Mouse (Mus musculus): ENCODE measurements around the gene Gm4181. TPM values are rescaled to one million over a fixed set of nuclear protein-coding genes. Genes with fewer than 3 reads are reported as not detected.

Gm4181 gene
- not detected for polyA plus RNA-seq (2014; fragmentation: Illumina TruSeq; extraction: RNeasy Lipid Tissue Mini Kit (QIAGEN cat#74804); ENCODE audit: low replicate concordance)

GRCm38 (mm10) chr14:51635566-51635965, at the start of gene Gm4181:
Gm4181 (minus strand) TSS chr14:51635666.

GRCm38 (mm10) chr14:51611210-51611609, 24.3 kb downstream of the Gm4181 start, which contains the start of gene Gm17078:
Gm17078 (minus strand) TSS chr14:51611310.

GRCm38 (mm10) chr14:51592039-51592438, 43.4 kb downstream of the Gm4181 start, which contains the start of gene Gm17174:
Gm17174 (minus strand) TSS chr14:51592139.

Other genes starting within 250 kb of the Gm4181 start
- not detected for gene Vmn2r88, start 224.8 kb downstream of the Gm4181 start, polyA plus RNA-seq (2014; fragmentation: Illumina TruSeq; extraction: RNeasy Lipid Tissue Mini Kit (QIAGEN cat#74804); ENCODE audit: low replicate concordance)
- gene Vmn2r89, start 183.8 kb downstream of the Gm4181 start, polyA plus RNA-seq (2014; fragmentation: Illumina TruSeq; extraction: RNeasy Lipid Tissue Mini Kit (QIAGEN cat#74804); ENCODE audit: low replicate concordance) = not detected
- gene Gm5622, start 82.9 kb downstream of the Gm4181 start, polyA plus RNA-seq (2014; fragmentation: Illumina TruSeq; extraction: RNeasy Lipid Tissue Mini Kit (QIAGEN cat#74804); ENCODE audit: low replicate concordance) = not detected
- gene Gm17175, start 61.6 kb downstream of the Gm4181 start, polyA plus RNA-seq (2014; fragmentation: Illumina TruSeq; extraction: RNeasy Lipid Tissue Mini Kit (QIAGEN cat#74804); ENCODE audit: low replicate concordance) = not detected
- not detected for gene Gm17174, start 43.5 kb downstream of the Gm4181 start, polyA plus RNA-seq (2014; fragmentation: Illumina TruSeq; extraction: RNeasy Lipid Tissue Mini Kit (QIAGEN cat#74804); ENCODE audit: low replicate concordance)
- gene Gm17078, start 24.4 kb downstream of the Gm4181 start, polyA plus RNA-seq (2014; fragmentation: Illumina TruSeq; extraction: RNeasy Lipid Tissue Mini Kit (QIAGEN cat#74804); ENCODE audit: low replicate concordance) = not detected
- gene Gm17079, start 59.8 kb upstream of the Gm4181 start, polyA plus RNA-seq (2014; fragmentation: Illumina TruSeq; extraction: RNeasy Lipid Tissue Mini Kit (QIAGEN cat#74804); ENCODE audit: low replicate concordance) = not detected
- not detected for gene Gm5800, start 81.5 kb upstream of the Gm4181 start, polyA plus RNA-seq (2014; fragmentation: Illumina TruSeq; extraction: RNeasy Lipid Tissue Mini Kit (QIAGEN cat#74804); ENCODE audit: low replicate concordance)
- gene Ang4, start 137.9 kb upstream of the Gm4181 start, polyA plus RNA-seq (2014; fragmentation: Illumina TruSeq; extraction: RNeasy Lipid Tissue Mini Kit (QIAGEN cat#74804); ENCODE audit: low replicate concordance) = 125 TPM
- gene AY358078, start 164.4 kb upstream of the Gm4181 start, polyA plus RNA-seq (2014; fragmentation: Illumina TruSeq; extraction: RNeasy Lipid Tissue Mini Kit (QIAGEN cat#74804); ENCODE audit: low replicate concordance) = not detected
- not detected for gene Ear6, start 218.0 kb upstream of the Gm4181 start, polyA plus RNA-seq (2014; fragmentation: Illumina TruSeq; extraction: RNeasy Lipid Tissue Mini Kit (QIAGEN cat#74804); ENCODE audit: low replicate concordance)
- gene Mettl17, start 249.2 kb upstream of the Gm4181 start, polyA plus RNA-seq (2014; fragmentation: Illumina TruSeq; extraction: RNeasy Lipid Tissue Mini Kit (QIAGEN cat#74804); ENCODE audit: low replicate concordance) = 3.0 TPM